Mouse (Mus musculus): ENCODE measurements around the gene Grtp1.
A peak's percentile ranks its signal among the peaks of the same experiment; 100 is the strongest.
"Not testable (repeated sequence)": the region's sequence is repeated elsewhere in the genome, so short reads cannot be mapped to it uniquely, and the experiment has no call there.

Grtp1 gene

DNA sequence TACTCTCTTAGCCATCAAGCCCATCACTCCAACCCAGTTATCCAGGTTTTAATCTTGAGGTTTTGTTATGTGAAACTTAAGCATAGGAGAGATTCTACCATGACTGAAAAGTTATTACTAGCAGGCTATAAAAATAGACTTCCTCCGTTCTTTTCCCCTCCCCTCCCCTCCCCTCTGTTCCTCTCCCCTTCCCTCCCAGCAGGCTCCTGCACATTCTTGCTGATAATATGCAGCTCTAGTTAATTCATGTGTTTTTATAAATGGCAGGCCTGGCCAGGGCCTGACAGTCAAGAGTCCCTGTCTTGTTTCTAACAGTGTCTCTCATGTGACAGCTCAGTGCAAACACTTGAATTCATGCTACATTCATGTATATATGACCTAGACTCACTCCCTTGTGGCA is 29.9 kb downstream of the Grtp1 start:
- DNase-seq, result no peak

- no peak for DNase-seq
These were observed 36.1 kb downstream of the Grtp1 start for GRCm38 (mm10) chr8:13164361-13164760.

GRCm38 (mm10) chr8:13163563-13163962 is 36.9 kb downstream of the Grtp1 start:
- DNase-seq, result no peak

DNA sequence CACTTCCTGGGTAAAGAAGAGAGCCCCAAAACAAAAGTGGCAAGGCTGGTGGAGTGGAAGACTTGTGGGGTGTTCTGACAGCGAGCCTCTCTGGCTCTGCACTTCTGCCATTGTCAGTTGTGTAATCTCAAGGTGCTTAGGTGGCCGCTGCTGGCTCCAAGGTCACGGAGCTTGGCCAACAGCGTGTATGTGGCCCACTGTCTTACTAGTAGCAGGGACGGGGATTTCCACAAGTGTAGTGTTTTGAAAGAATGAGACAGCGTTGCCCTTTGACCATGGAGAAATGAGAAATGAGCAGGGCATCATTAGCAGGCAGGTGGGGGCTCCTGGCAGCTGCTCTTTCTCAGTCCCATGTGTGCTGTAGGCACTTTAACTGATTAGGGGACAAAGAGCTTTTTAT is 38.3 kb downstream of the Grtp1 start:
- DNase-seq, result no peak

DNA sequence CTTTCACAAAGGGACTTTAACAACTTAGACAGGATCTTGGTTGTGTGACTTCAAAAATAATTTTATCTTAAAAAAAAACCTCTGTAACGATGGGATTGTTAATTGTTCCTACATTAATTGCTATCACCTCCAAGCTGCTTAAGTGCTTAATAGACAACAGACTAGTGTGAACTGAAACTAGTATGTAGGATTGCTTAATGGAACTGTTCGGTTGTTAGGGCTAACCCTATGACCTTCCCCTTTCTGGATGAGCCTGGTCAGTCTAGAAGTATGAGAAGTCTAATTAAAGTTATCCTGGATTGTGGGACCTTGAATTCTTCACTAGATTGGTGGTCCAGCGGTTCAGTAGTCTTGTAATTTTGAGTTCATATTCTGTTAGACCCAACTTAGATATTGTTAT is 39.7 kb downstream of the Grtp1 start:
- DNase-seq, result no peak

DNA sequence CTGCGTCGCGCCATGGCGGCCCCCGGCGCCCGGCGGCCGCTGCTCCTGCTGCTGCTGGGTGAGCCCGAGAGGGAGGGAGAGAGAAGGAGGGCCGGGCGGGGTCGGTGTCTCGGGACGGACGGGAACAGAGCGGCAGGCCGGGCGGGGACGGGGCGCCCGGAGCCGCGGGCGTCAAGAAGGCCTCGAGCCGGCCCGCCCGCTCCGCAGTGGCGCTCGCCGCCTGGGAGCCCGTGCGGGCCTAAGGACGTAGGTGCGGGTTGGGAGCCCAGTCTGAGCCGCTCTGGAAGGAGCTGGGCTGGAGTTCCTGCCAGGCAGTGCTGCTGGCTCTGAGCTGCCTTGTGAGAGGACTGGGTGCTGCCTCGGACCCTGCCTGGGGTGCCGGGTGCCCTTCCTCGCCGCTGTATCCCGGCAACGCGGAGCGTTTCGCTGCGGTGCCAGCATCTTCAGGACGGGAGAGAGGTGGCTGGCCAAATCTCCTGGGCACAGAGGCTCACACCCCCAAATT is 41.0 kb downstream of the Grtp1 start:
- no peak for DNase-seq

GRCm38 (mm10) chr8:13158718-13159376 is 41.6 kb downstream of the Grtp1 start, which contains the start of gene Lamp1:
Gene Lamp1, plus strand, starts transcription at chr8:13159161.
- peak; percentile 99 for DNase-seq

GRCm38 (mm10) chr8:13156327-13157097 is 43.9 kb downstream of the Grtp1 start:
- DNase-seq, result no peak

GRCm38 (mm10) chr8:13155358-13155757 is 45.1 kb downstream of the Grtp1 start:
- no peak for DNase-seq

- no peak for DNase-seq
These were observed 46.3 kb downstream of the Grtp1 start for GRCm38 (mm10) chr8:13154099-13154498.

- DNase-seq, result no peak
These were observed 49.5 kb downstream of the Grtp1 start for GRCm38 (mm10) chr8:13150929-13151328.

GRCm38 (mm10) chr8:13149866-13150265 is 50.6 kb downstream of the Grtp1 start:
- no peak for DNase-seq

- DNase-seq, result no peak
These were observed 51.1 kb downstream of the Grtp1 start for GRCm38 (mm10) chr8:13149287-13149686.

- no peak for DNase-seq
These were observed 51.9 kb downstream of the Grtp1 start for GRCm38 (mm10) chr8:13148476-13148875.

DNA sequence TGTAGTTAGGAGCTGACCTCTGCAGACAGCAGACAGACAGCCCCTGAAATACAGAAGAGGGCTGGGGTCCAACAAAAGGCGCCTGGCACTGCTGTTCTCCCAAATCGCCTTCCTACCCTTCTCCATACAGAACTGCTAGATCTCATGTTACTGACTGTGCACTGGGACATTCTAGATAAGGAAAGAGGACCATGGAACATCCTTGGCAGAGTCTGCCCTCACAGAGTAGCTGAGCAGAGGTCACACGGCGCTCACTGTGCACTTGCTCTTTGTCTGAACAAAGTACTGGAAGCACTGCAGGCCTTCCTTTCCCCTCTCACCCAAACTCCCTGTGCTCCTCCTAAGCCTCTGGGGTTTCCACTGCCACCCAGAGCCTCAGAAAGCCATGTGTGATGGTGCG is 58.7 kb downstream of the Grtp1 start:
- no peak for DNase-seq

DNA sequence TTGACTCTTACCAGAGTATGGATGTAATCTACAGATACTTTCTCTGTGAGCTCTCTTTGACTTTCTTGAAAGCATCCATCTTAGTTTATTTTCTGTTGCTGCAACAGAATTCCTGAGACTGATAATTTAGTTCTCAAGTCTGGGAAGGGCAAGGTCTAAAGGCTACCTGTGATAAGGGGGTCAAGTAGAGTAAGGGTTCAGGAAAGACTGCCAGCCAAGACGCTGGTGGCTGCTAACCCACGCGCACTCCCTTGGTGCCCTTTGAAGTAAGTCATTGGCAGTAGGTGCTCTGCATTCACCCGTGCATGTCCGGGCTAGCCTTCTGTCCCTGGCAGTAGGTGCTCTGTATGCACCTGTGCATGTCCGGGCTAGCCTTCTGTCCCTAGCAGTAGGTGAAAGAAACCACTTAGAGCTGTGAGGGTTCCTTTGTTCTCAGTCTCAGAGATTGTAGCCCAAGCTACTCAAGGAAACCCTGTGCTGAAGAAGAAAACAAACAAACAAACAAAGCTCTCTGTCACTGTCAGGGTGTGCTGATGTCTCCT is 60.7 kb downstream of the Grtp1 start:
- no peak for DNase-seq

DNA sequence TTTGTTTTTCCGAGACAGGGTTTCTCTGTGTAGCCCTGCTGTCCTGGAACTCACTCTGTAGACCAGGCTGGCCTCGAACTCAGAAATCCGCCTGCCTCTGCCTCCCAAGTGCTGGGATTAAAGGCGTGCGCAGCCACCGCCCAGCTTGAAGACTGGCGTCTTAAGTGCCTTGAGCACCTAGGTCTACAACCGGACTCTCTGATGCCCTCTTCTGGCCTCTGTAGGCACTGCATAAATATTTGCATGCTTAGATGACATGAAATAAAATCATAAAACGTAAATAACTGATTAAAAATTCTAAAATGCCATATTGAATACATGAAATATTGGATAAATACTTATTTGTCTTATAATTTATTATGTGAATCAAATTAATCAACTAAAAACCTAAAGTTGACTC is 68.2 kb downstream of the Grtp1 start:
- not testable (repeated sequence) for DNase-seq

DNA sequence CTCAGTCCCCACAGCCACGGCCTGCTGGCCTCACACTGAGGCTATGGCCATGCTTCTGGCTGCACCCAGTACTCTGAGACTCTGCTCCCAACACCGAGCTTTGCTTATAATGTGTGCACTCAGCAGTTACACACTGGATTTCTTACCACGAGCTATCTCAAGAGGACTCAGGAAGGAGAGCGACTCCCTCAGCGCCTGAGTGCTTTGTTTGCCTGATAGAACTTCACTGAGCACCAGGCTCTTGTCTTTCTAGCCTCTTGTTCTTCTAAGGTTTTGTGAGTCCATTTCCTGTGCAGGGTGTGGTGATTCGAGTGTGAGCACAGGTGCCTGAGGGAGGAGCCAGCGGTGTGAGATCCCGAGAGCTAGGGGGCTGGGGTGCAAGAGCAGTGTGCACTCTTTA is 75.5 kb downstream of the Grtp1 start:
- DNase-seq, result no peak

DNA sequence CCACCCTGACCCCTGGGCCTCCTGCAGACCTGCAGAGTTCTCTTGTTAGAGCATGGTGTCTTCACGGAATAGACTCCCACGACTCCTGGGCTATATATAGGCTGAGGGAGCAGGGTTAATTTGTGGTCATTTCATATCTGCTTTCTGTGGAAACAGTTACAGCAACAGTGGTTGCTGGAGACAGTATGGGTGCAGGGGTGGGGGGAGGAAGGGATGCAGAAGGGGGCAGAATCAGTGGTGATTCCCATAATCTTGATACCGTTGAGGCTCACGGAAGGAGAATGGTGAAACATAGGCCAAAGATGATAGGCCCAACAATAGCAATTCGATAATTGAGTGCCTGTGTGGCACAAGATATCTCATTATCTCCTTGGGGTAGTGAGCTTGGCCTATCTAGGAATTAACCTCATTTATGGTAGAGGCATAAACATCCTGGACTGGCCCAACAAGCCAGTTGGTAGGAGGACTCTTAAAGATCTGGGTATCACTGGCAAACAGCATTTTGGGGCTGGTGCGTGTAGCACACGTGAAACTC is 77.5 kb downstream of the Grtp1 start:
- DNase-seq, result no peak
